Mouse (Mus musculus) liver, embryonic 14.5 days (tissue): Measurements from ENCODE around the gene Atp8a1.

Source experiments
- CTCF ChIP-seq: IDR thresholded peaks from 2 replicates; pipeline ENCODE4 v1.5.1; 2016; ENCODE audit warnings: antibody characterized with exemption, low read depth, control low read depth
- EP300 ChIP-seq: IDR thresholded peaks from 2 replicates; pipeline ENCODE4 v1.6.1; 2016; ENCODE audit warnings: antibody characterized with exemption, low read depth

- TF ChIP-seq EP300: no peak
- no peak for TF ChIP-seq CTCF
Measured at GRCm38 (mm10) chr5:67631261-67631660, 216.0 kb downstream of the Atp8a1 start.
